Mouse (Mus musculus): ENCODE measurements around the gene Nhp2.
A peak's percentile ranks its signal among the peaks of the same experiment; 100 is the strongest.
"Not testable (repeated sequence)": the region's sequence is repeated elsewhere in the genome, so short reads cannot be mapped to it uniquely, and the experiment has no call there.

Gene Nhp2

DNA sequence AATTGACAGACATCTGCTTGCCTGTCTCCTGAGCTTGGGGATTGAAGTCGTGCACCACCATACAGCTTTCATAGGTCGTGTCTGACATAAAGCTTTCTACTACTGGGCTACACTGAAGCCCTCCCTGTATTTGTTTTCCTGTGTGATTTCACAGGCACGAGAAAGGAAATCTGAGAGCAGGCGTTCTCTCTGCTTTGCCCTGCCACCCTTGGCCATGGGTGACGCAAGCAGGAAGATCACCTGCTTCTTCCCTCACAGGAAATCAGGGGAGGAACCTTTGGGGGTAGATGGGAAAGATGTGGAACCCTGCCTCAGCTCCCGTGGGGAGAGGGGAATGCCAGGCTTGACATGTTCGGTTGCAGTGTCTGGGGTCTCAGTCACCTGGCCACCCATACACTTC lies 38.8 kb downstream of the Nhp2 start:
- ATAC-seq (ENCODE audit: low TSS enrichment) = peak; percentile 20; the same call in 1 of the 2 replicates

DNA sequence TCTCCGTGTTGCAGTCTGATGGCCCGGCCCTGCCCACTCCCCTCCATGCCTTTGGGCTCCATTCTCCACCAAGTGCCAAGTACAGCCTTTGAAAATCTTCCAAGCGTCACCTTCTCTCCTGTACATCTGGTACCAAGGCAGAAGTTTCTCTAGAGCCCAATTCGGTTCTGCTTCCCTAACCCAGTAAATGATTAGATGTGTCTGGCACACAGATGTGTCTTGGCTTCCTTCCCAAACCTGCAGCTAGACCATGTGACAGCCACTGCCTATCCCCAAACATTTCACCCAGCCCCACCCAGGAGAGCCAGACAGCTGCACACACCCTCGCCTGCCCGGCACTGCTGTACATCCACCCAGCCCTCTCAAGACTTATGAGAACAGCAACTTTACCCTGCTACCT lies 39.2 kb downstream of the Nhp2 start:
- peak; percentile 89 for ATAC-seq (ENCODE audit: low TSS enrichment)

DNA sequence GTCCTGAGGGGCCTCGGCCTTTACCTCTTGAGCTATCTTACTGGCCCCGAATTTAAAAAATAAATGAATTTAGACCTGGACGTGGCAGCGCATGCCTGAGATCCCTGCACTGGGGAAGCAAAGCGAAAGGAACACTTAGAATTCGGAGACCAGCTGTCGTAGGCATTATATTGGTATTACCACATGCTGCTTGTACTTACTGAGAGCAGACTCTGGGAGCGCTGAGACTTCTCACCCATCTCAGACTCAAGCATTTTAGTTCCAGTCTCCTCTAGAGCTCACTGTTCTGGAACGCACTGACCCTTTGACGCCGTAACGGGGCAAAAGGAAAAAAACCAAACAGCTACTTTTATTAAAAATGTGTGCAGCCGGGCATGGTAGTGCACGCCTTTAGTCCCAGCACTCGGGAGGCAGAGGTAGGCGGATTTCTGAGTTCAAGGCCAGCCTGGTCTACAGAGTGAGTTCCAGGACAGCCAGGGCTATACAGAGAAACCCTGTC lies 42.4 kb downstream of the Nhp2 start:
- ATAC-seq (ENCODE audit: low TSS enrichment) = no peak

DNA sequence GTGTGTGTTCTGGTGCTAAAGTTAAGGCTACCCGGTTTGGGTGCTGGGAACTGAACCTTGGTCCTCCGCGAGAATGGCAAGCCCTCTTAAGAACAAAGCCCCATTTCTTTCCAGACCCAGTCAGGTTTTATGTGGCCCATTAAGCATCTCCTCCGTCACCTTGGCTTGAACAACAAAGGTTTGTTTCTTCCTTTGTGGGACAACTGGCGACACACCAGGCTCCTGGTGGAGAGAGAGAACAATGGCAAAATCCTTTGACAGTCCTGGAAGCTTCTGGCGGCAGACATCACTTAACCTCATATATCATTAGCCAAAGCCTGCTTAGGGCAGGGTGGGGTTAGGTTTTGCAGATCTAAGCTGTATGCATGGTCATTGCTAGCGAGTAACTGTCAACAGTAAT lies 43.1 kb downstream of the Nhp2 start:
- ATAC-seq (ENCODE audit: low TSS enrichment) = no peak

DNA sequence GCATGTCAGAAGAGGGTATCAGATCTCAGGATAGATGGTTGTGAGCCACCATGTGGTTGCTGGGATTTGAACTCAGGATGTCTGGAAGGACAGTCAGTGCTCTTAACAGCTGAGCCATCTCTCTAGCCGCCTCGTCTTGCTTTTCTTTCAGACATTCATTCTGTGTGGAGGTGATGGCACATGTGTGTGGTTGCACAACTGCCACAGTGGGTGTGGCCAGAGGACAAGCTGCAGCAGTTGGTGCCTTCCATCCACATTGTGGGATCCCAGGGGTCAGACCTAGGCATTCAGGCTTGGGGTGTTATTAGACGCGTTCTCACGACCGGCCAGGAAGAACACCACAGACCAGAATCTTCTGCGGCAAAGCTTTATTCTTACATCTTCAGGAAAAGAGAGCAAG lies 45.2 kb downstream of the Nhp2 start:
- ATAC-seq (ENCODE audit: low TSS enrichment) = not testable (repeated sequence)

DNA sequence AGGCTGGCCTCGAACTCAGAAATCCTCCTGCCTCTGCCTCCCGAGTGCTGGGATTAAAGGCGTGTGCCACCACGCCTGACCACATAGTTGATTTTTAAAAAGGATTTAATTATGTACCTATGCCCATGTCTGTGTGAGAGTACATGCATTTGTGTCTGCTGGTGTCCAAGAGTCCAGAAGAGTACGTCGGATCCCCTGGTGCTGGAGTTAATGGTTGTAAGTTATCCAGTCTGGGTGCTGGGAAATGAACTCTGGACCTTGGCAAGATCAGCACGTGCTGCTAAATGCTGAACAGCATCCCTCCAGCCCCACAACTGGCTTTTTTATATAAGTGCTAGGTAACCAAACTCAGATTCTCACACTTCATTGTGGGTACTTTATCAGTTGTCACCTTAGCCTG lies 51.3 kb downstream of the Nhp2 start:
- no peak for ATAC-seq (ENCODE audit: low TSS enrichment)

DNA sequence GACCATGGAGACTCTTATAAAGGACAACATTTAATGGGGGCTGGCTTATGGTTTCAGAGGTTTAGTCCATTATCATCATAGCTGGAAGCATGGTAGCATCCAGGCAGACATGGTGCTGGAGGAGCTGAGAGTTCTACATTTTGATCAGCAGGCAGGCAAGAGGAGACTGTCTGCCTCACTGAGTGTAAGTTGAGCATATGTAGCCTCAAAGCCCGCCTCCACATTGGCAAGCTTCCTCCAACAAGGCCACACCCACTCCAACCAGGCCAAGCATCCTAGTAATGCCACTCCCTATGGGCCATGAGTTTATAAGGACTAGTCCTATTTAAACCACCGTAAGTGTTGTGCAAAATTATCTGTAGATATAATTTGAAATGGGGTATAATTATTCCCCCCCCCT lies 51.8 kb downstream of the Nhp2 start:
- no peak for ATAC-seq (ENCODE audit: low TSS enrichment)

DNA sequence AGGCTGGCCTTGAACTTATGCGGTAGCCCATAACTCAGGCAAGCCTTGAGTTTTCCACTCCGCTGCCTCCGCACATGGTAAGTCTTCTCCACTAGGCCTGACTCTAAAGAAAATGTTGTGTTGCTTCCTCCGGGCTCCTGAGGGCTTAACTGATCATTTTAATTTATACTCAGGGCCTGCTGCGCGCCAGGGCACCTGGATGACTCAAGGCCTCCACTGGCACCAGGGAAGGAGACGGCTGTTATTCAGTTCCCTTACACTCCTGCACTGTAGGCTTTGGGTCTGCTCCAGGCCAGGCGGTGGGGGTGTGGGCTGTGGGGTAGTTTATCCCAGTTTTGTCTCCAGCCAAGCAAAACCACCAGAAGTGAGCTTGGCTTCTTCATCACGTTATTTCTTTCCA lies 53.8 kb downstream of the Nhp2 start:
- ATAC-seq (ENCODE audit: low TSS enrichment) = no peak
